Mouse (Mus musculus) C2C12 (cell line): ENCODE measurements around the gene 2310033P09Rik.

ENCODE experiments used
- CTCF ChIP-seq: IDR thresholded peaks from one replicate; pipeline ENCODE4 v1.5.1; 2011; ENCODE audit not compliant: control insufficient read depth, insufficient read depth, insufficient read length
- FOSL1 ChIP-seq: IDR thresholded peaks from one replicate; pipeline ENCODE4 v1.8.0; 2011; ENCODE audit warnings: mild to moderate bottlenecking, low read length; ENCODE audit not compliant: poor library complexity, insufficient read depth, severe bottlenecking
- MAX ChIP-seq: IDR thresholded peaks from one replicate; pipeline ENCODE4 v1.6.1; 2011; ENCODE audit warnings: mild to moderate bottlenecking, control low read depth
- USF1 ChIP-seq: IDR thresholded peaks from one replicate; pipeline ENCODE4 v1.6.1; 2011; ENCODE audit warnings: low read depth, mild to moderate bottlenecking, control low read depth, moderate library complexity

DNA sequence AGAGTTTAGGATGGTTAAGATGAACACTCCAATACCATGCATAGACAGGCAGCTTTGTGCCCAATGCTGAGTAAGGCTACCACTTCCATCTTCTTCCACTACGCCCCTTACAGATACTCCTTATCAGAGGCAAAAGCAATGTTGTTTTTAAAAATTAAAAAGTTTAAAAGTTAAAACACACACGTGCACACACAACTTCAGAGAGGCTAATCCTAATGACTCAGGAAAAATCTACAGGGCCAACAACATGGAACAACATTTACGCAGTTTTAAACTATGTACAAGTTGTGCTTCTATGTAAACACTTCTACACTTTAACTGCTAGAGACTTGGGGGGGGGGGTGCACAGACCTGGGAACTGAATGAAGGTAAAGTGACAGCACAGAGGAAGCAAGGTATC lies 15.9 kb downstream of the 2310033P09Rik start:
- TF ChIP-seq CTCF (no peak), MAX (no peak), USF1 (no peak), FOSL1 (no peak)
